Comparison of ENCODE assay signal across 29 mouse cellular contexts in genomic region chr10:18113473-18114093, GRCm38 (mm10). TPM values are rescaled to one million over a fixed set of nuclear protein-coding genes. Genes with fewer than 3 reads are reported as not detected.
DNase-seq lines count a peak whose midpoint lies in the region; ATAC-seq lines count a peak whose summit lies in the region.
"Had no signal": no experiment of that assay in that cellular context is flagged by ENCODE, and none has a peak within 500 bp of the region (broad histone marks: within the 10 kb centered on the region; RNA-seq: fewer than 3 reads in every experiment).

No protein-coding gene starts in this region.

- no peak overlapping the region for H3K4me2 ChIP-seq in kidney, embryonic 15.5 days
- H3K4me2 ChIP-seq: embryonic facial prominence, embryonic 12.5 days; embryonic facial prominence, embryonic 15.5 days; forebrain, embryonic 12.5 days; forebrain, embryonic 15.5 days; heart, embryonic 13.5 days; hindbrain, embryonic 12.5 days; hindbrain, embryonic 15.5 days had no signal

- DNase-seq in 416B (ENCODE audit: low read depth) = peak; percentile 26
- DNase-seq in spleen, postnatal 4 days (ENCODE audit: low spot score in 2 of 2) = no peak
- no peak for DNase-seq in layer of hippocampus, postnatal 10 days (ENCODE audit: low spot score in 2 of 2)
- DNase-seq: adrenal gland, postnatal 10 days; adrenal gland, postnatal 36 days; B cell, adult 2 months; cerebellum, adult 18-20 months; cerebellum, adult 9-10 months; cerebellum, postnatal 14 days; gastrocnemius, postnatal 25 days; heart, adult 2 months; heart, postnatal 14 days; heart, postnatal 4 days had no signal

- H3K9me3 ChIP-seq in kidney, embryonic 15.5 days (replicated peaks) = no peaks in the 10 kb centered on the region
- H3K9me3 ChIP-seq: embryonic facial prominence, embryonic 12.5 days; embryonic facial prominence, embryonic 15.5 days; forebrain, embryonic 12.5 days; forebrain, embryonic 15.5 days; G1E; heart, embryonic 10.5 days; heart, embryonic 13.5 days; hindbrain, embryonic 12.5 days; hindbrain, embryonic 15.5 days had no signal

- H3K36me3 ChIP-seq in kidney, embryonic 15.5 days = peaks cover 36% of the 10 kb centered on the region

- no peaks in the 10 kb centered on the region for H3K27me3 ChIP-seq in kidney, embryonic 15.5 days
- H3K27me3 ChIP-seq: CH12.LX; embryonic facial prominence, embryonic 12.5 days; embryonic facial prominence, embryonic 15.5 days; forebrain, embryonic 12.5 days; forebrain, embryonic 15.5 days; heart, embryonic 13.5 days; hindbrain, embryonic 12.5 days; hindbrain, embryonic 15.5 days; Patski had no signal

- H3K4me3 ChIP-seq in kidney, embryonic 15.5 days (replicated peaks) = no peak overlapping the region
- H3K4me3 ChIP-seq: embryonic facial prominence, embryonic 12.5 days; embryonic facial prominence, embryonic 15.5 days; erythroblast, embryonic 14.5 days; forebrain, embryonic 12.5 days; forebrain, embryonic 15.5 days; heart, adult 2 months; heart, embryonic 10.5 days; heart, embryonic 13.5 days; hindbrain, embryonic 12.5 days; hindbrain, embryonic 15.5 days had no signal

- ATAC-seq in common myeloid progenitor, adult 5-6 weeks (replicated peaks; ENCODE audit: low read depth, poor library complexity, severe bottlenecking) = peak; percentile 82
- peak; percentile 67 for ATAC-seq in megakaryocyte, adult 5-6 weeks (ENCODE audit: poor library complexity, severe bottlenecking)
- ATAC-seq in kidney, embryonic 15.5 days (replicated peaks; ENCODE audit: low FRiP score) = no peak
- ATAC-seq: activated CD4-positive, CD25-positive, alpha-beta regulatory T cell, adult 4 months; forebrain, embryonic 15.5 days; Patski had no signal

- H3K9ac ChIP-seq in kidney, embryonic 15.5 days = no peak overlapping the region
- H3K9ac ChIP-seq: embryonic facial prominence, embryonic 12.5 days; embryonic facial prominence, embryonic 15.5 days; forebrain, embryonic 12.5 days; forebrain, embryonic 15.5 days; heart, embryonic 13.5 days; hindbrain, embryonic 12.5 days; hindbrain, embryonic 15.5 days had no signal

- no peak overlapping the region for H3K27ac ChIP-seq in kidney, embryonic 15.5 days
- H3K27ac ChIP-seq: embryonic facial prominence, embryonic 12.5 days; embryonic facial prominence, embryonic 15.5 days; forebrain, embryonic 12.5 days; forebrain, embryonic 15.5 days; heart, adult 2 months; heart, embryonic 10.5 days; heart, embryonic 13.5 days; hindbrain, embryonic 12.5 days; hindbrain, embryonic 15.5 days had no signal

- WGBS in kidney, embryonic 15.5 days = 82% methylated on average over 10 of the region's 10 CpGs

- no peaks in the 10 kb centered on the region for H3K4me1 ChIP-seq in kidney, embryonic 15.5 days
- H3K4me1 ChIP-seq: embryonic facial prominence, embryonic 12.5 days; embryonic facial prominence, embryonic 15.5 days; forebrain, embryonic 12.5 days; forebrain, embryonic 15.5 days; heart, embryonic 10.5 days; heart, embryonic 13.5 days; hindbrain, embryonic 12.5 days; hindbrain, embryonic 15.5 days had no signal

RNA-seq across cellular contexts. Expression of gene Reps1, which starts 57.9 kb away (rescaled TPM):
- total RNA-seq in common myeloid progenitor, adult 5-6 weeks (2017) = 45.4 and 50.2 TPM in 2 replicates
- 67.3 and 78.2 TPM in 2 replicates for total RNA-seq in megakaryocyte, adult 5-6 weeks (2015)
- total RNA-seq in megakaryocyte, adult 5-6 weeks (2017) = 39.8 and 51.0 TPM in 2 replicates
- 10 to 100 TPM; 67.2 to 69.7 TPM for total RNA-seq in layer of hippocampus, postnatal 10 days (2021)
- 11.9 and 15.3 TPM in 2 replicates for polyA plus RNA-seq in kidney, embryonic 15.5 days (2015; fragmentation: Nextera tagmentation; extraction: Ambion mirVana)
